Mouse (Mus musculus) thymus, postnatal 4 days (tissue): Measurements from ENCODE around the gene Cgas.
"Not testable (repeated sequence)": the region's sequence is repeated elsewhere in the genome, so short reads cannot be mapped to it uniquely, and the experiment has no call there.

Experiments
- DNase-seq: peaks from one replicate; pipeline ENCODE4 v3.0.0; 2021

Gene Cgas

DNA sequence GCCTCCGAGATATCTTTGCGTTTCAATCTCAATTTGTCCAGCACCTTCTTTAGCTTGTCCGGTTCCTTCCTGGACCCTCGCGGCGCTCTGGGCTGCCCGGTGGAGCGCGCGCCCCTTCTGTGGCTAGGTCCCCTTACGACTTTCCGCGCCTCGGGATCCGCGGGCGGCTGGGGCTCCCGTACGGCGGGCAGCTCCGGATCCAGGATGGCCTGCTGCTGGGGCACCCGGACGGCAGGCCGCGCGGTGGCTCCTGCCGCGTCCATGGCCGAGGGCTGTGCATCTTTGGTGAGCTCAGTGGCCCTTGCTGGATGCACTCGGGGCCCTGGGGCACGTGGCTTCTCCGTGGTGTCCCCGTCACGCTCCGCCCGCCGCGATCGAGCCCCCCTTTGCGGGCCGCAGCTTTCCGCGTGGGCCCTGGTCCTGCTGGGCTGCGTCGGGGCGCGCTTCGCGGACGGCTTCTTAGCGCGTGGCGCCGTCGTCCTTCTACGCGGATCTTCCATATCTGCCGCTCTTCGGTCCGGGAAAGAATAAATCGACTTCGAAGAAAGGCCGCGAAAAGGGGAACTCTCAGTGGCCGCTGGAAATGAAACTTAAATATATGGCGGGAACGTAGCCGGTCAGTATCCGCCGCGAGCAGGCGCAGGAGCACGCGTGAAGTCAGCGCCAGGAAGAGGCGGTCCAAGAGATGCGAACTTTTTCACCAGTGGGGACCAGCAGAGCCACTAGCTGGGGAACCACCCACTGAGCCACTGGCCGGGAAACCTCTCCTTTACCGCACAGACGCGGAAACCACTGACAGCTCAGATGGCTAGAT is at the start of gene Cgas:
TSS of gene Cgas (minus strand) at position 659 of the 814 bp plus-strand sequence.
- DNase-seq = peak; percentile 55

DNA sequence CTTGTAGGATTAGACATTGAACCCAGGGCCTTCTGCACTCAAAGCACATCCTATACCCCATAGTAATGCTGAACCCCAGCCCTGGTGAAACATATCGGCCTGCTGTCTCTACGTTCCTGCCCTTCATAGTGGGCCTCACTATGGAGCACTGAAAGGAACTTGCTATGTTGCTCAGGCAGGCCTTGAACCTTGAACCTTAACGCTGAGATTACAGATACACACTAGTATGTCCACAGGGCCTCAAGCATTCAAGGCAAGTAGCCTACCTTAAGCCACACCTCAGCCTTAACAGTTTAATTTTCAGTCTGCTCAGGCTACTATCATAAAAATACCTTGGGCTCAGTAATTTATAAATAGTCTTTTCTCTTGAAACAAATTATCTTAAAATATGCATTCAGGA is 49.2 kb upstream of the Cgas start:
- no peak for DNase-seq

DNA sequence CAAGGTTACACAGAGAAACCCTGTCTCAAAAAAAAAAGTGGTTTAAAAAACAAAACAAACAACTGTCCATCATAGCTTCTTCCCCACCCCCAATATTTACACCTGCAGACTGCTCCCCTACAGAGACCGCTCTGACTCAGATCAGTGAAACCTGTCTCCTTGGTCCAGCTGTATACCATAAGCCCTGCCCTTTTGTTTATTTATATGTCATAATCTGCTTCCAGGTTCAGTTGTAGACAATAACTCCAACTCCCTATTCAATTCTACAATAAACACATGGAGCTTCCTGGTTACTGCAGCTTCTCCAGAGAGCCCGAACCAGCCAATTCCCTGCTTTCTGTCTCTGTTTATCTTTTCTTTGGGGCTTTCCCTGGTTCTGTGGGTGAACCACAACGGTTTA is 48.1 kb upstream of the Cgas start:
- no peak for DNase-seq

DNA sequence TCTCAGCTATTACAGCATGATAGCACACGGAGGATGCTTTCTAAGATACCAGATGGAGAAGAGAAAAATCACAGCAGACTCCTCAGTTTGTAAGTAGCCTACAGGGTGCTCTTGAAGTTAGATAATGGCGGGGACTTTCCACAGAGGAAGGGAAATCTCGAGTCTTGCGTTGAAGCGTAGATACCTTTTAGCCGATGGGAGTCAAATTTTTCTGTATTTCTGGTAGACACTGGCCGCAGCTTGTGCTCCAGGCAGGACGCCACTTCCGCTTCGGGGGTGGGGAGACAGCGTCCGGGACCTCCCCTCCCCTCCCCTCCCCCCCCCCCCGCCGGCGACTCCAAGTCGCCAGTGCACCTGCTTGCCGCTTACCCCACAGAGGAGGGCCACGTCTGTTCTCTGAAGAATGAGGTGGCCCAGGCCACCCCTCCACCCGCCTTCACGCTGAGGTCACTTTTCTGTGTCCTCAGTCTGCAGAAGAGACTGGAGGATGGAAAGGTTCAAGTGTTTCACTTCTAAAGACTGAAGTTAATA is 45.9 kb upstream of the Cgas start, which contains the start of gene Eef1a1:
TSS of gene Eef1a1 (minus strand) at position 262 of the 531 bp plus-strand sequence.
- DNase-seq = peak; percentile 67

DNA sequence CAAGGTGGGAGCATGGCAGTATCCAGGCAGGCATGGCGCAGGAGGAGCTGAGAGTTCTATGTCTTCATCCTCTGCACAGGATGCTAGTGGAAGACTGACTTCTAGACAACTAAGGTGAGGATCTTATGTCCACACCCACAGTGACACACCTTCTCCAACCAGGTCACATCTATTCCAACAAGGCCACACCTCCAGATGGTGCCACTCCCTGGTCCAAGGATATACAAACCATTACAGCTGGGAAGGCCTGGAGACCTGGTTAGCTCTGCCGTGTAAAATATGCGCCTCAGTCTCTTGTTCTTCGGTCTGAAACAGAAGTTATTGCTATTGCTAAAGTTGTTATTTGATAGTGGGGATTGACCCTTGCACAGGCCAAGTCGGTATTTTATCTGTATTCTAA is 45.0 kb upstream of the Cgas start:
- not testable (repeated sequence) for DNase-seq

DNA sequence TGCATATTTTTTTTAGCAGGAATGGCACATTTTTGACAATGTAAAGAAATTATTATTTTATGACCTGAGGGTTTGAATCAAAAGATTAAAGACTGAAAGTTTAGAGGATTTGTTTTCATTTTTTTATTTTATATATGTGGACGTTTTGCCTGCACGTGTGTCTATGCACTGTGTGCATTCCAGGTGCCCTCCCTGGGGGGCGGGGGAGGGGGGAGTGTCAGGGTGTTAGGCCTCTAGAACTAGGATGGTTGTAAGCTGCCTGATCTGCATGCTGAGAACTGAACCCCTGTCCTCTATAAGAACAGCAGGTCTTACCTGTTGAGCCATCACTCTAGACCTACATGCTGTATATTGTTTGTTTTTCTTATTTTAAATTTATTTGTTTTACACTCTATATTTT is 41.6 kb upstream of the Cgas start:
- no peak for DNase-seq

DNA sequence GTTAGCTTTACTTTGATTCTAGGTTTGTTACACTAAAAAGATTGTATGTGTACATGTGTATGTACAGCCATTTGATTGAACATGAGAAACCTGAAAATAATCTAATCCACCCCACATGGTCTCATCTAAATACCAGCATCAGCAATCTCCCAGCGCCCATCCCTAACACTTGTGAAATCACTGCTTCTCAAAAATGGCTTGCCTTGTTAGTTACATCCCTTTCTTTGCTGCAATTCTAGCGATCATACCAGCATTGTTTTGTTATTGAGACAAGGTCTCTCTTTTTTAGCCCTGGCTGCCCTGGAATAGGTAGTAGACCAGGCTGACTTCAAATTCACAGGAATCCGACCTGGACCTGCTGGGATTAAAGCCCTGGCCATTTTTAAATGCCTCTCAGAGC is 39.3 kb upstream of the Cgas start:
- DNase-seq = no peak

DNA sequence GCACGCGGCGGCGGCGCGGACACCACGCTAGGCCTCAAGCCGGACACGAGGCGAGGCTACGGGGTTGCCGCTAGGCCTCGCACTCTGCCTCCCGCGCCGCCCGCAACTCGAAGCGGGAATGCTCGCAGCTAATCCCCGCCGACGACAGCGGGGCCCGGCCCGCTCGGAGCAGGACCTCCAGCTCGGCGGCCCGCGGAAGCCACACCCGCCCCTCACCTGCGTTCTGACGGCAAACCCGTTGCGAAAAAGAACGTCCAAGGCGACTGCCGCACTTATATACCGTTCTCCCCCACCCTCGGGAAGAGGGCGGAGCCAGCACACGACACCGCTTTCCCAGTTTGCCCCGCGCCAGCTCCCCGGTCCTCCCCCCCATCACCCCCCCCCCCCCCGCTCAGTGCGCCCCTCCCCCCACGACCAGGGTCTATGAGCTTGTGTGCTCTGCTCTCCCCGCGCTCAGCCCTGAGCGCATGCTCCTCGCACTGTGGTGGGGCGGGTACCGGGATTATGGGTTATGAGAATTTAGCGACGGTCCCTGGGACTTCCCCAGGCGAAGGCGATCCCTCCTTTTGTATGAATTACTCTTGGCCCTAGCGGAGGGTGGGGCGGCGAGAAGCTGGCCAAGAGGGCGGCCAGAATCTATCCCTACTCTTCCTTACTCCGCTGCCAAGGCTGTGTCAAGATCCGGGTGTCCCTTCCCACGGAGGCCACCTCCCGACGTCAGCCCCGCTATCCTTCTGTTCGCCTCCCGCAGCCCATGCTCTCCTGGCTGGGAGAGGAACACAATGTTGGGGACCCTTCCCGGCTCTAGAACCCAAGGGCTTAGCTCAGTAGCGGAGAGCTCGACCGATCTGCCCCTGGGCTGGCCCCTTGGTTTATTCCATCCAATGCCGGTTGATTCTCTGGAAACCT is 38.6 kb upstream of the Cgas start:
- DNase-seq = peak; percentile 97

DNA sequence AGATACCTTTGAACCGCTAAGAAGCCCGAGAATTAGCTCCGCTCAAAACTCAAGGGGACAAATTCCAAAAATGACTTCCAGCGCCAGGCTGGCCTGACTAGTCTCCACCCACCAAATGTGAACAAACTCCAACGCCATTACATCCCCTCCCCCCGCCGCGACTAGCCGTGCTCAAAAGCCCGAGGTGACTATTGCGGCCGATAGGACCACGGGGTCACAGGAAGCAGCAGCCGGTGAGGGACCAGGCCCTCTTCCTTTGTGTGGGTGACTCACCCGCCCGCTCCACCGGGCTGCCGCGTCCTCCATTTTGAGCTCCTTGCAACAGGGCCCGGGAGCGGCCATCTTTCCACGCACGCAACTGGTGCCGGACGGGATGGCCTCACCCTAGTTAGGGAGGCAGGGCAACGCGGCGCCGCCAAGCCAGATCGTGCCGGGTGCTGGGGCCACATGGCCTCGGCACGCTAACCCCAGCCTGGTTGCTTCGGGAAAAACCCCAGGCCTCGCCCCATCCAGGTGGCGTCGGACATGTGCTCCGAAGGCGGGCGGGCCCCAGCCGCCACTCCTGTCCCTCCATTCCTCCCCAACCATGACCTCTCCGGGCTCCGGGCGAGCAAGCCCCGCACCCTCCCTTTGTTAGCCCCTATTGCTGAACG is 37.8 kb upstream of the Cgas start:
- DNase-seq = peak; percentile 84

DNA sequence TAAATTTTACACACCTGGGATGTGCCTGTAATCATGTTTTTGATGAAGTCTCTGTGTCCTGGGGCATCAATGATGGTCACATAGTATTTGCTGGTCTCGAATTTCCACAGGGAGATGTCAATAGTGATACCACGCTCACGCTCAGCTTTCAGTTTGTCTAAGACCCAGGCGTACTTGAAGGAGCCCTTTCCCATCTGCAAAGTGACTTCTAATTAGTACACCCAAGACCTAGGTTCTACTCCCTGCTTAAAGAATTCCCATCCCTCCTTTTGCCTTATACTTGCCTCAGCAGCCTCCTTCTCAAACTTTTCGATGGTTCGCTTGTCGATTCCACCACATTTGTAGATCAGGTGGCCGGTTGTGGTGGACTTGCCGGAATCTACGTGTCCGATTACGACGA is 37.2 kb upstream of the Cgas start:
- DNase-seq = not testable (repeated sequence)

DNA sequence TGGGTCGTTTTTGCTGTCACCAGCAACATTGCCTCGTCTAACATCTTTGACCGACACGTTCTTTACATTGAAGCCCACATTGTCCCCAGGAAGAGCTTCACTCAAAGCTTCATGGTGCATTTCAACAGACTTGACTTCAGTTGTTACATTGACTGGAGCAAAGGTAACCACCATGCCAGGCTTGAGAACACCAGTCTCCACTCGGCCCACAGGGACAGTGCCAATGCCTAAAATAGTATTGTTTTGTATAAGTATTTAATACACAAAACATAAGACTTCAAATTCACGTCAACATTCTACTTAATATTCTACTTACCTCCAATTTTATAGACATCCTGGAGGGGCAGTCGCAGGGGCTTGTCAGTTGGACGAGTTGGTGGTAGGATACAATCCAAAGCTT is 36.3 kb upstream of the Cgas start:
- not testable (repeated sequence) for DNase-seq

DNA sequence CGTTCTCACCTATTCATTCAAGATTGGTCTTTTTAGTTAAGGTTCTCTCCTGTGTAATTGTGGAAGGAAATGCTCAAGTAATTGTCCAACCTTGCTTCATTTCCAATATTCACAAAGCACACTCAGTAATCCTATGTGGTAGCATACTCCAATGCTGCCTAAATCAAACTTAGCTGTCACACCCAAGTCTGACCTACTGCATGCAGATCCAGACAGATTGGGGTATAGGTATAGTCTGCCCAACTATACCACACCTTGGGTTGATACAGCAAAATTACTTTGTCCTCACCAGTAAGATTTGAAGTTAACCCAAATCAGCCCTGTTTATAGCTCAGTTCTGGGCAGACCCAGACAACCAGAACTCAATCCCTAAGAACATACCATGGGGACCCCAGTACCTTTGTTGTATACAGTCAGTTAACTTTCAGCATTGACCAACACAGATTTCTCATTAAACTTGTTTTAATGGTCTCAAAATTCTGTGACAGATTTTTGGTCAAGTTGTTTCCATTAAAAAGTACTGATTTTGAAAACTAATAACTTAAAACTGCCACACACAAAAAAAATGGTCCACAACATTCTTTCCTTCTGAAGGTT is 35.1 kb upstream of the Cgas start:
- DNase-seq = not testable (repeated sequence)

DNA sequence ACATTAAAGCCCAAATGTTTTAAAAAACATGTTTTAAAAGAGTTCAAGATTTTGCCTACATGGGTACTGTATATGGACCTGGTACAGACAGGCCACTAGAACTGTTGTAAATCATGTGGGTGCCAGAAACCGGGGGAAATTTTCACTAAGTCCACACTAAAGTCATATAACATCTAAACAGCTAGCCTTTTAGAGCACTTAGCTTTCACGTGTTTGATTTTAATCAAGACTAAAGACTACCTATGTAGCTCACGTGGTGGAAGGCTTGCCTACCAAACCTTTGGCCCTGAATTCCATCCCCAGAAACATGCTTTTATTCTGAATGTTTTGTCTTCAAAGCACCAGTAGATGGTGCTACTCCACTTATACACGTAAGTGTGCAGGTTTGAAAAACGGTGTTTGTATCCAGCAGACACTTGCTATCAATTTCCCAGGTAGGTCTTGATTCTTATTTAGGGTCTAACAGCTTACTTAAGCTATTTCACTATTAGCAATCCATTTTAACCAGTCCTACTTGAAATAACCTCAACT is 34.0 kb upstream of the Cgas start:
- DNase-seq = no peak

DNA sequence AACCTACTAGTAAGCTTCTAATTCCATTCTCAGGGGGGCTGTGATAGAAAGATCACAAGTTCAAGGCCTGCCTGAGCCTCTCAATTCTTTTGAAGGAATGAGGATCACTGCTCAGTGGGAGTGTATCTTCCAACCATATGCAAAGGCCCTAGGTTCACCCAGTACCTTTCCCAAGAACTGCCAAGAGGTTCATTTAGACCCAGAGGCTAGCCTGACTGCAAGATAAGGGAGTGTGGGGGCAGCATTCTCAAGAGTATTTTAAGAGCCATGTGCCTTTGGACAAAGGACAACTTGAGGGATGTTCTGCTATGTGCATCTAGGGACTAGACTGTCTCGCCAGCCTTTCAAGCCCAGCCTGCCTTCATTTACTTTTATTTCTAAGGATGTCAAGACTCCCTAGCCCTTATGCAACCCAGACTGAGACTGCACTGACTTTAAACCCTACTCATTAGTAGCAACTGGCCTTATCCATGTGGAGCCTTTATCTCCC is 33.5 kb upstream of the Cgas start:
- DNase-seq = no peak

DNA sequence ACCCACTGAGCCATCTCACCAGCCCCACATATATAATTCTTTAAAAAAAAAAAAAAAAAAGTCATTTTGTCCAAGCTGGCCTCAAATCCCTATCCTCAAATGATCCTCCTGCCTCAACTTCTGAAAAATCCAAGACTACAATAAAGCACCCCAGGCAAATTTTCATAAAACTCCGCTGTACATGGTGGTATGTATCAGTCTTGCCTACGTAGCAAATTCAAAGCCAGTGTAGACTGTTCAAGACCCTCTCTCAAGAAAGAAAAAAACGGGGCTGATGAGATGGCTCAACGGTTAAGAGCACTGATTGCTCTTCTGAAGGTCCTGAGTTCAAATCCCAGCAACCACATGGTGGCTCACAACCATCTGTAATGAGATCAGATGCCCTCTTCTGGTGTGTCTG is 32.8 kb upstream of the Cgas start:
- no peak for DNase-seq

DNA sequence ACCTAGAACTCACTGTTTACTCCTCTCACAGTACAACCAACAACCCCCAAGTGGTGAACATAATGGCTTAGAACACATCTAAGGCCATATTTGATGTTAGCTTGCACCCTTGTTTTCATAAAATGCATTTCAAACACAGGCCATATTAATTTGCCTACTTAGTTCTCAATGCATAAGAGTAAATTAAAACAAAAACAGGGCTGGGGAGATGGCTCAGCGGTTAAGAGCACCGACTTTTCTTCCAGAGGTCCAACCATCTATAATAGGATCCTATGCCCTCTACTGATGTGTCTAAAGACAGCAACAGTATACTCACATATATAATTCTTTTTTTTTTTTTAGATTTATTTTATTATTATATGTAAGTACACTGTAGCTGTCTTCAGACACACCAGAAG is 32.3 kb upstream of the Cgas start:
- no peak for DNase-seq

DNA sequence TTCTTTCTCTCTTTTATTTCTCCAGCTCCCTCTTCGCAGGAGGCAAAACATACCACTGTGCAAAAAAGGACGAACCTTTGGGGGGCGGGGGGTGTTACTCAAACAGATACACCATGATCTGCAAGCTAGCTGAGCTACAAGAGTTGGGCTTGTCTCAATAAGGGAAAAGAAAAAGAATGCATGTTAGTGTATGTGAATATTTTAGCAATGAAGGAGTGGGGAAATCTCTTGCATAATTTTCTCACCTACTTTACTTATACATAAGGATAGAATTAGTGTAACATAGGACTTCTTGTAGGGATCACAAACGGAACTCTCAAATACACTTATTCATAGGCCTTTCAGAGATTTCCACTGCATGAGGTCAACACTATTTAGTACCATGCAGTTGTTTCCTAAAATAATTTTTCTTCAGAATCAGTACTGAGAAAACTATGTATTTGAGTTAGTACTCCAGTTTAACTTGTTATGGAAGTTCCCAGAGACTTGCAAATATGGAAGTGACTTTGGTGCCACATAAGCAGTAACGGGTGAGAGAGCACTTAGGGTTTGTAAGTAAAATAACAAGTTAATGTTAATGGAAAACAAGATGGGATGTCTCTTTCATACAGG is 31.8 kb upstream of the Cgas start:
- DNase-seq = no peak

DNA sequence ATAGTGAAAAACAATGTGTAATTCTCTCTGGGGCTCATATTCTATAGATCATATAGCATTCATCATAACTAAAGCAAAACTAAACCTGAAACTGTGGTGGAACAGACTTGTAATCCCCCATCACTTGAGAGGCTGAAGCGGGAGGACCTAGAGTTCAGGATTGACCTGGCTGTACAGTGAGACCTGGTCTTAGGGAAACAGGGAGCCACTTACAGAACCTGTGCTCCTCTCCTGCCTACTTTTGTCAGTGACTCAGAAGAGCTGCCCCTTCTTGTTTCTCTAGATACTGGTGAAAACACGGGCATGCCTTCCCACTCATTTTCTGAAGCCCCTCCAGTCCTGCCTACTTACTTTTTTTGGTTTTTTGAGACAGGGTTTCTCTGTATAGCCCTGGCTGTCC is 31.2 kb upstream of the Cgas start:
- DNase-seq = no peak

DNA sequence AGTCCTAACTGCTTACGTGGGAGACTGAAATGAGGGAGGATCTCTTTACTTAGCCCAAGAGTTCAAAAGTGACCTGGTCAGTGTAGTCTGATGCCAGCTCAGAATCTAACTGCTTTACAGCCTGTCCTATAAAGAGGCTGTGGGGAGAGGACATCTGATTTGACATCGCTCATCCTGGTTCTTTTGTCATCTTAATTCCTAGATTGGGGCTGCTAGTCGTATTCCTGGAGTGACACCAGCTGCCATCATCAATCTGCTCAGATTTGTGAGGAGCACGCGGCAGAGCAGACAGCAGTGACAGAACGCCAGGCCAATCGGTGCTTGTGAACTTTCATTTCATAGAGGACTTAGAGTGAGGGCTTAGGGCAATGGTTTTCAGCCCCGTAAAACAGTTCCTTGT is 30.6 kb upstream of the Cgas start:
- no peak for DNase-seq

DNA sequence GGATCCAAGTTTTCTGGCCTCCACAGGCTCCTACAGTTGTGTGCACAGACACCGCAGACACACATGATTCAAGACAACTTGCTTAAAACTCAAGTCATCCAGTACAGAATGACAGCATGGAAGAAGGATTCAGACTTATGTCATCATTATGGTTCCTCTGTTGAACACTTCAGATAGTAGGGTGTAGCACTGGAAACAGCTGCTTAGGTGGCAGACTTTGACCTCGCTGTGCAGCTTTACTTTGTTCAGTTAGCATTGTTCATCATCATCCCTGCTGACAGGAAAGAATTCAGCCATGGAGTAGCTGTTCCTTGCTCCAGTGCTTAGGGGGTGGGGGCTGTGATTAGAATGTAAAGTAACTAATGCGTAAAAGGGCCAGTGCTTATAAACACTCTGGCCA is 22.7 kb upstream of the Cgas start:
- DNase-seq = no peak

DNA sequence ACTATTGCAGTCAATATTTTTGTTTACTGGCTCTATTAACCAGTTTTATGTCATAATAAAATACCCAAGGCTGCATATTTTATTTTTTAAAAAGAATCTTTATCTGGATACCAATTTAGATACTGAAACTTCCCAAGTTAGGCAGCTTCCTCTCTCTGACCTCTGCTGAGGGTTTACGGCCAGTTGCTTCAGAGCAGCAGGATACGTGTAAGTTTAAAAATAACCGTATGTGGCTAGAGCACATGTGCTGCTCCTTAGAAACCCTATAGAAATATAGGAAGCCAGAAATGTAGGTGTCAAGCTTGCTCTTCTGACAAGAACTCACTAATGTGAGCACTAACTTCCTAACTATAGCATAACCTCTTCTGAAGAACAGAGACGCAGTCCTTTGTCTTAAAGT is 20.3 kb upstream of the Cgas start:
- DNase-seq = no peak

DNA sequence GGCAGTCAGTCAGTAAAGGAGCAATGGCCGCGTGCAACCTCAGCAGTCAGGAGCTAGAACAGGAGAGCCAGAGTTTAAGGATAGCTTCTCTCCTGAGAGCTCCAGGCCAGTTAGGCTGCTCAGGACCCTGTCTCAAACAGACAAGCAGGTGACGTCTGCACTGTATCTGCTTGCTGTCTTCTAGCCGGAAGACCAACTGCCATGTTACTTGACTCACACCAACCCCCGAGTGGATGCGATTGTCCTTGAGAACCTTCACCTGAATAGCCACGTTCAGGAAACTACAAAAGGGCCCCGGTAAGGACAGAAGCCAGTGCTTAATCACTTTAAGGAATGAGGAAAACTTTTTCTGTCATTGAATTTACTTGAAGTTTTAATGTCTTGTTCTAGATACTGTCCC is 14.0 kb upstream of the Cgas start:
- DNase-seq = no peak
